Mouse (Mus musculus): ENCODE data around the gene Traip. TPM values are rescaled to one million over a fixed set of nuclear protein-coding genes. Genes with fewer than 3 reads are reported as not detected.

Traip gene
- total RNA-seq, 2 experiments from 2014 or later: 6.7 to 7.2 TPM

DNA sequence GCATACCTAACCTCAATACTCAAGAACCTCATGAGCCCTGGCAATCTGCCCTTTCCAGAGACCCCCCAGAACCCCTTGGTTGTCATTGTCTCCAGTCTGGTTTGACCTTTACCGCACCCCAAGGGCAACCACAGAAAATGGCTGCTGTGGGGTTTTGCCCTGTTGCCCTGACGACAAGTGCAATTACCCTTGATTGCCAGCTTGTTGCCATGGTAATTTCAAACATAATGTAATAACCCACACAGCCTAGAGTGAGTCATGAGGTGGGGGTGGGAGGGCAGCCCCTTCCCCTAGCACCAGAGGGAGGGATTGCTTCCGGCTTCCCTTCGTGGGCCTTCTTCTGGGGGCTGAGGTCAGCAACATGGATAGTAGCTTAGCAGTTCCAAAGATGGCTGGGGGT is 17.7 kb upstream of the Traip start:
- DNase-seq (ENCODE audit: low spot score in 2 of 2): no peak

DNA sequence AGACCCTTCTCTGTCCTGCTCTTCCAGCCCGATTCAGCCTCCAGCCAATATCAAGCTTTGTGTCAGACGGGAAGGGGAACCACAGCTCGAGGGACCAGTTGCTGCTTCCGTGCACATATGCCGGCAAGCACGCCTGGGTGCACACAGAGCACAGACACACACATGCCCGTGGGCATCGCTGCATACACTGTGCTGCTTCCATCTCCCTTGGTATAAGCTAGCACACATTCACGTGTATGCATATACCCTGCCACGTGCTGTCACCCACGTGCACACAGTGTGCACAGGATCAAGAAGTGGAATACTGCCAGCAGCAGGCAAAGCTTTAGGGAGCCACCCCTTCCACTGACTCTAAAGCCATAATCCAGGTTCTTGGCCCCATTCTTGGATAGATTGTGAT is 15.8 kb upstream of the Traip start:
- DNase-seq (ENCODE audit: low spot score in 2 of 2): no peak

DNA sequence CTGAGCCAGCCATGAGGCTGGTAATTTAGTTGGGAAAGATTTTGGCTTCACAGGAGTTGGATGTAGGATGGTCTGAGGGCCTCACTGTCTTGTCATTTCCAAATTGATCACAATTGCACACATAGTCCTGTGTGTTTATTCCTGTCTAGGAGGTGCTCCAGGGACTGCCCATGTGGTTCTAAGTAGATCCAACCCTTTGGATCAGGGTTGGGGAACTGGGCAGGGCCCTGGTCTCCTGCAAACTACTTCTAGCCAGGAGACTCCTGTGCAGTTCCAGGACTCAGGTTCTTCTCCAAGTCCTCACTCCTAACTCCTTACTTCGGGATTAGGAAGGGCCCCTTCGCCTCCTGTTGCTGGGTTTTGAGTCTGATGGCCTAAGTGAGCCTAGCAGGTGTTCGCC is 14.6 kb upstream of the Traip start, which contains the start of gene Camkv:
Gene Camkv, plus strand, starts transcription at position 301 of the 400 bp plus-strand sequence.
- DNase-seq (ENCODE audit: low spot score in 2 of 2): no peak

DNA sequence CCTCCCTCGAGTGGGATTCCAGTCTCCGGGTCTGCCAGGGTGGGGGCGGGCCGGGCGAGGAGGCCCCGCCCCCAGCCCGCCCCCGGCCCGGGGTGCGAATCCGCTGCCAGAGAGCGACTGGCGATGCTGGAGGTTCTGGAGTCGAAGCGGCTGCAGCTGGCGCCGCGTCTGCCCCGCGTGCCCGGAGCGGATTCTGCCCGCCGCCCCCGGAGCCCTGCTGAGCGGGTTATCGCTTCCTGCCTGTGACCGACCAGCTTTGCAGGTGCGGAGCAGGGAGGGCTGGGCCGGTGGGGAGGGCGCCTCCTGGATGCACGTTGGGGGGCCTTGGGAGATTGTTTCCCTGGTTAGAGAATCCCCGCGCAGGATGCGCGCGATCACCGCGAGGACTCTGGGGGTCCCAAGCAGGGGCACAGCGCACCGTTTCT is 14.1 kb upstream of the Traip start:
- peak in 1 of 2 experiments; percentile 33 for DNase-seq (ENCODE audit: low spot score in 2 of 2)

GRCm38 (mm10) chr9:107936215-107936822 is 13.6 kb upstream of the Traip start:
- no peak for DNase-seq (ENCODE audit: low spot score in 2 of 2)

DNA sequence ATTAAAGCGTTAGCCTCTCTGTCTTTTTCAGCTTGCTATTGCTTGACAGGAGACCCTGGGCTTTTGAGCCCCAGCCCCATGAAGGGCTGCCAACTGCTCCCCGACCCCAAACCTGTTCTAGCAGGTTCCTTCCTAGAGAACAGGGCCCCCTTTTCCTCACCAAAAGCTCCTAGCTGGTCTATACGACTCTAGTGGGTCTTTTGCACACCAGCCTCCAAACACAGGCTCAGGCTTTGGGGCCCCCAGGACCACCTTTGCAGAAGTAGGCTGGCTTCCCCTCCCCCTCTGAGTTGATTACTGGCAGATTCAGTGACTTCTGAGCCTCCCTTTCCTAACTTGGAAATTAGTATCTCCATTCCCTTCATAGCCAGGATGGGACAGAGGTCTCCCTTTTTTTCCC is 13.1 kb upstream of the Traip start:
- DNase-seq (ENCODE audit: low spot score in 2 of 2): no peak

GRCm38 (mm10) chr9:107947241-107948194 is 2.4 kb upstream of the Traip start:
- peak in 1 of 2 experiments; percentile 43 for DNase-seq (ENCODE audit: low spot score in 2 of 2)

DNA sequence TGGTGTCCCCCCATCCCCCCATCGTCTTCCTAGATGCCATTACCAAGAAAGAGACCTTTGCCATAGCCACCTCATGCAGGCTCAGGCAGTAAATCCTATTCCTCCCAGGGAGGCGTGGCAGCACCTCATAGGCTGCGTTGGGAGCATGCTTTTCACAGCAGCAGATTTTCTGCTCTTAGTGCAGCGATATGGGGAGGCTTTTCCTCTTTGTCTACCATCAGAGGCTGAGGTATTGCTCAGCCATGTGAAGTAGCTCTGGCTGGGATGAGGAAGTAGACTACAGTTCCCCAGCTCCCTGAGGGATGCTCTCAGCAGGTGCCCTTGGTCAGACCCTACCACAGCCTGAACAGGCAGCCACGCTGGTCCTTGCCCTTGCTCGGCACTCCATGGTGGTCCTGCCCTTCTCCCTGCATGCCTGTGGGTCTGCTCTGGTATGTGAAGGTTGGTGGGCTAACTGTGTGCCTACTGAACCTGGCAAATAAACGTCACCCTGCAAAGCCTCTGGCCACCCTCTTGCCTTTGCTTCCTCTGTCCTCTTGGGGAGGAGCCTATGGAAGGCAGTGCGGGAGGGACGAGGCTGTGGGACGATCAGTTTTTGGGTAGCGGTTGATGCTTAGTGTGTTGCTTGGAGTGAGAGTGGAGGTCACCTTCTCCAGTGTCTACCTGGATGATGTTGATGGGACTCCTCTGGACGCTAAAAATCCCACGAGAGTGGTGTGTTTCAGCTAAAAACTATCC is 583 bp upstream of the Traip start:
- no peak for DNase-seq (ENCODE audit: low spot score in 2 of 2)

DNA sequence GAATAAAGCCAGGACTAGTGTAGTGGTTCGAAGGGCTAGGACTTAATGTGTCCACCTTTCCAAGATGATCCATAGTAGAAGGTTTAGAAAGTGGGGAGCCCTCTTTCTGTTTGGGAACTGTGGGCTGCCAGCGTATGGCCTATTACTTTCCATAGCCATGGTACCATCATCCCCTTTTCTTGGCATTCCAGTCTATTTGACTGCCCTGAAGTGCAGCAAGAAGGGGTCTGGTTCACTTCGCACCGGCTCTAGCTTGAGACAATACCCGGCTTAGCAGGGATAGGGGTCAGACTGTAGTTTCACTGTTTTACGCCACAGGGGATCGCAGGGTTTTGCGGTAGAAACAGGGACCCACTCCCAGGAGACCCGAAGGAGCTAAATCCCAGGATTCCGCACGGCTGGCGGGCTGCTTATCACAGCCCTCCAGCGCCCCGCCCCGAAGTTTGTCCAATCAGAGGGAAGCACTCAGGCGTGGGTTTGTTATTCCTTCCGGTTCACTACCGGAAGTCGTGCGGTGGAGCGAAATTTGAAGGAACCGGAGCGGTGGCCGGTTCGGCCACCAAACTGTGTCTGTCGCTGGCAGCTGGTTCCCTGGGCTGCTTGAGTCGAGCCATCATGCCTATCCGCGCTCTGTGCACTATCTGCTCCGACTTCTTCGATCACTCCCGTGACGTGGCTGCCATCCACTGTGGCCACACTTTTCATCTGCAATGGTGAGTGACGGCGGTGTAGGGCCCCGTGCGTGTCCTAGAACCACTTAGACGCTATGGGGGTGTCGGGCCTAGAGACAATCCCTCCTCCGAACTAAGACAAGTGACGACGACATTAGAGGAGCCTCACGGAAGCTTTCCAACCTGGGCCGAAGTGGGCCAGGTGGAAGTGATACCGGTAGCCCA is 772 bp downstream of the Traip start:
- peak; percentile 84 to 95 for DNase-seq (ENCODE audit: low spot score in 2 of 2)

- no peak for DNase-seq (ENCODE audit: low spot score in 2 of 2)
Observed at GRCm38 (mm10) chr9:107955613-107956289, 5.8 kb downstream of the Traip start.

- DNase-seq (ENCODE audit: low spot score in 2 of 2): no peak
Observed at GRCm38 (mm10) chr9:107957141-107957540, 7.2 kb downstream of the Traip start.

- DNase-seq (ENCODE audit: low spot score in 2 of 2): no peak
Observed at GRCm38 (mm10) chr9:107959896-107960295, 10.0 kb downstream of the Traip start.

DNA sequence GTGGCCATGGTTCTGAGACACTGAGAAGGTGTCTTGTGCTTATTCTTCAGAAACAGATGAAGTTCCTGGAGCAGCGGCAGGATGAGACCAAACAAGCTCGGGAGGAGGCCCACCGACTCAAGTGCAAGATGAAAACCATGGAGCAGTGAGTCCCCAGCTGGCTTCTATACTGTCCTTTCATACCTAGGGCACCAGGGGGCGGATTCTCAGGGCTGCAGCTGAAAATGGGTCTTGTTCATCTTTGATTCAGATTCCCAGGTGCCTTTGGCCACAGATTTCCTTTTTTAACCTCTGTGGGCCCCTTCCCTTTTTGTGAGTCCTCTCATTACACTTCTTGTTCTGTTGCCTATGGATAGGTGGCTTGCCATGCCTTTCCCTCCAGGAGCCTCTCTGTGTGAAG is 11.0 kb downstream of the Traip start:
- no peak for DNase-seq (ENCODE audit: low spot score in 2 of 2)

DNA sequence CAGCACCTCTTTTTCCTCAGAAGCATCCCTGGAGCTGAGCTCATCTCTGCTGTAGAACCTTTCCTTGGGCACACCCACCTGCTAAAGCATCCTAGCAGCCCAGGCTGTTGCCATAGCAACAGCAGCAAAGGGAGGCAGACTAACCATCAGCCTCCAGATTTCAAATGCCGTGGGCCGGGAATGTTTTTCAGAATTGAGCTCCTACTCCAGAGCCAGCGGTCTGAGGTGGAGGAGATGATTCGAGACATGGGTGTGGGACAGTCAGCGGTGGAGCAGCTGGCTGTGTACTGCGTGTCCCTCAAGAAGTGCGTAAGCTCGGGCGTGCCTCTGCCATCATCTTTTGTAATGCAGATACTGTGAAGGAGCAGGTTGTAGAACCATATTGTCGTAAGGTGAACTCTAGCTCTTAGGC is 11.4 kb downstream of the Traip start:
- no peak for DNase-seq (ENCODE audit: low spot score in 2 of 2)

GRCm38 (mm10) chr9:107961881-107962280 is 11.9 kb downstream of the Traip start:
- DNase-seq (ENCODE audit: low spot score in 2 of 2): no peak

DNA sequence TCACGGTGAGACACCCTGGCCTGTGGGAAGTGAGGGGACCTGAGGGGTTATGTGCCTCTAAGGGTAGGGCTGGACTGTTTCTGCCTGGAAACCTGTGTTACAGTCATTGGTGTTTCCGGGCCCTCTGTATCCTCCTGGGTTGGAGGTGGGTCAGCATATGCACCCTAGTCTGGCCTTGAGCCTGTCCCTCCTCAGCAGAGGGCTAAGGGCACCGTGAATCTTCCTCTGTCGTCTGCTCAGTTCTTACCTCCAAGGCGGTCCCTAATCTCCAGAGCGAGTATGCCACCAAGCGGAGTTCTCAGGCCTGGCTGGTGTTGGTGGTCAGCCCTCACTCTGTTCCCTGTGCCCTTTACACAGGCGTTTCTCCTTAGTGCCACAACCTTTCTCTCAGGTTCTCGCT is 13.0 kb downstream of the Traip start:
- DNase-seq (ENCODE audit: low spot score in 2 of 2): no peak

- peak; percentile 73 to 86 for DNase-seq (ENCODE audit: low spot score in 2 of 2)
Observed at GRCm38 (mm10) chr9:107963700-107964099, 13.8 kb downstream of the Traip start.

GRCm38 (mm10) chr9:107964681-107965080 is 14.7 kb downstream of the Traip start:
- no peak for DNase-seq (ENCODE audit: low spot score in 2 of 2)

- no peak for DNase-seq (ENCODE audit: low spot score in 2 of 2)
Observed at GRCm38 (mm10) chr9:107966676-107967075, 16.7 kb downstream of the Traip start.

DNA sequence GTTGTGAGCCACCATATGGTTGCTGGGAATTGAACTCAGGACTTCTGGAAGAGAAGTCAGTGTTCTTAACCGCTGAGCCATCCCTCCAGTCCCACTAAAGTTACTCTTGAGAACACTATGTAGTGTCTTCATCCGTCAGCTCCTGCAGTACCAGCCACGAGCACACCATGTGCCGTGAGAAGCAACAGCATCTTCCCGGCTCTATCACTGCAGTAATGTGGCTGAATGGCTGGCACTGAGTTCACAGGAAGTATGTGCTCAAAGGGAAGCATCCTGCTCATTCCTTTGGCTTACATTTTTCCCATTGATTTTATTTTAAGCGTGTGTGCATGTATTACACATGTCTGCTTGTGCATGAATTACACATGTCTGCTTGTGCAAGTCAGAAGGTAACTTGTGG is 17.5 kb downstream of the Traip start:
- DNase-seq (ENCODE audit: low spot score in 2 of 2): no peak
